Mouse (Mus musculus) lung, adult 2 months (tissue): Measurements from ENCODE around the gene Ndufs2.

Source experiments
- CTCF ChIP-seq: fragments of 200-500 bp; IDR thresholded peaks from 2 replicates; pipeline ENCODE4 v1.5.1; 2011; ENCODE audit warnings: mild to moderate bottlenecking, low read length, control low read depth; ENCODE audit not compliant: insufficient read depth
- POLR2A ChIP-seq: fragments of 200-500 bp; IDR thresholded peaks from 2 replicates; pipeline ENCODE4 v1.6.1; 2011; ENCODE audit warnings: low read depth, mild to moderate bottlenecking, control low read depth, low read length, borderline replicate concordance; ENCODE audit errors: extremely low read depth

DNA sequence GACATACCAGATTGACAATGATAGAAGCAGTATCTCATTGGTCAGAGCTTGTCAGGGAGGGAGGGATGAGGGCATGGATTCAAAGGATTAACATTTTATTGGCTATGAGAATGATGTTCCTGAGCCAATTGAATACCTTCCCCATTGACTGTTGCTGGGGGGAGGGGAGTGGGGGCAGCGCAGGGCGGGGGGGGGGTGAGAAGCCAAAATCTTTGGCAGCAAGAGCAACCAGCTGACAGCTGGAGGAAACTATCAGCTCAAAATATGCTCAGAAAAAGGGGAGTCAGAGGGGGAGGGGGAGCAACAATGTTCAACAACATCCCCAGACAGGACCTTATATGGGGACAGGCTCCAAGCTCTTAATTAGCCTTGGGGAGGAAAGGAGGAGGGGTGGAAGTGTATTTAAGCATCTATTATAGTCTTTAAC is 12.0 kb upstream of the Ndufs2 start:
- TF ChIP-seq CTCF (no peak), POLR2A (no peak)
